Mouse (Mus musculus) heart, postnatal 10 days (tissue): ENCODE measurements around the gene Xlr5a. TPM values are rescaled to one million over a fixed set of nuclear protein-coding genes. Genes with fewer than 3 reads are reported as not detected.
A peak's percentile ranks its signal among the peaks of the same experiment; 100 is the strongest.
"Not testable (repeated sequence)": the region's sequence is repeated elsewhere in the genome, so short reads cannot be mapped to it uniquely, and the experiment has no call there.

Source experiments
- DNase-seq, 2 experiments: peaks; one replicate each; pipeline ENCODE4 v3.0.0; 2021
- intact Hi-C: fragments of 180-260 bp; cut with DNase I; formaldehyde crosslinking; loops from one replicate; pipeline ENCODE4 v1.15.1; 2025
- total RNA-seq, 2 experiments: library from RNA; stranded (reverse); gene quantifications; 2 replicates each; pipeline ENCODE4 v1.2.3; 2021

Xlr5a gene
- not detected for total RNA-seq

DNA sequence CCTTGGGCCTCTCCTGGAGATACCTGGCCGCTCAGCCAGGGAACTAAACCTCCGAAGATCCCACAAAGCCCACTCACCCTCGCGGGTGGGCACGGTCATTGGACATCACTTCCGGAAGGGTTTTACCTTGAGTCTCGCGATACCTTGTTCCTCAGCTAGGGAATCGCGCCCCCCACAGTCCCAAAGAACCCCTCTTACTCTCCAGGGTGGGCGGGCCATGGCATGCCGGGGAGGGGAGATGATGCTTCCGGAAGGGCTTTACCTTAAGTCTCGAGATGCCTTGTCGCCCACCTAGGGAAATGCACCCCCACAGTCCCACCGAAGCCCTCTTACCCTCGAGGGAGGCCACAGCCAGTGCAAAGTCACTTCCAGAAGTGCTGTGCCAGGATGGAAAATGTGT lies at the start of gene Xlr5a, which contains the start of gene Xlr5c:
Xlr5a (minus strand) TSS at position 101 of the 400 bp plus-strand sequence.
Xlr5c (minus strand) TSS at position 101 of the 400 bp plus-strand sequence.
- DNase-seq, intact Hi-C loops: not testable (repeated sequence)

DNA sequence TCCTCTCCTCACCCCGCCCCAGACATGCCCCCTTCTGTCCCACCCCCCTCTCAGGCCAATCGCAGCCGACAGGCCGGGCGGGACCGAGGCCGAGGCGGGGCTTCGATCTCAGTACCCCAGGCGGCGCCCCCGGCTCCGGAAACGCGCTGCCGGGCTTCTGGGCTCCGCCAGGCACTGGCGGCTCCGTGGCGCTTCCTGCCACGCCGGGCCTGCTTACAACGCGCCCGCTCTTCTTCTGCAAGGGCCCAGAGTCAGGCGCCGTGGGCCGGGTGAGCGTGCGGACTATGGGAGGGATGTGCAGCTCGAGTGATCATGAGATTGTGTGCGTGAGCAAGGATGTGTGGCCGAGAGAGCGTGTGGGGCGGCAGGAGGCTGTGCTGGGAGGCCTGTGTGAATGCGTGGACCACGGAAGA lies 49.7 kb upstream of the Xlr5a start, which contains the start of gene Zfp275:
Zfp275 (plus strand) TSS at position 139 of the 413 bp plus-strand sequence.
- intact Hi-C loops, result no loop called here

DNA sequence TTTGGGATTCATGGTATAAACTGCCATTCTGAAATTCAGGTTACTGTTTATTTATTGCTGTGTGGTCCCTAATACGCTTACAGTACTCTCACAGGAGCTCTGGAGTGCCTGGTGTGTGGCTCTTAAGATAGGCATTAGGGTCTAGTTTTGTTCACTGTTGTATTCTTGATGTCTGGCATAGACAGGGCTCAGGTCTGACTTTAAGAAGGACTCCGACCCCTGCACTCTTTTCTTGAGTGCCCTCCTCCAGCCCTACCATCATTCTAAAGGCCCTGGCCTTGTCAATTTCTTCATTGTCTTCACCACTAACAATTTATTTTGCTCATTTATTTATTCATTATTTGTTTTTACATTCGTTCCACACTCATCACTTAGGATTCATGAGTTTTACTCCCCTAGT lies 49.3 kb upstream of the Xlr5a start:
- intact Hi-C loops, result no loop called here
- DNase-seq, result no peak

More for the DNA sequence above, 49.7 kb upstream of the Xlr5a start, which contains the start of gene Zfp275:
- peak; percentile 73 to 78 for DNase-seq

DNA sequence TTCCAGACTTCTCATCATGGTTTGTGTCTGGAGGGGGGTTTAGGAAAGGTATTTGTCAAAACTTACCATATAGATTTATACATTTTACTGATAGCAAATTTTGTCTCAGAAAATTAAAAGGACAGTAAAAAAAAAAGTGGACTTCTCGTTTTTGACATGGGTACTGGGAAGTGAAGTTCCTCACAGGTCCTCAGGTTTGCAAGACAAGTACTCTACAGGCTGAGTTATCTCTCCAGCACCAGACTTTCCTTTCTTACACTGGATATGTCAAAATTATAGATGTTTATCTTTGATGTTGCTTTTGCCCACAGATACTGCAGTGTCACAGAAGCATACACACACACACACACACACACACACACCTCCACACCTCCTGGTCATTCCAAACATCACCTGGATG lies 48.7 kb upstream of the Xlr5a start:
- no peak for DNase-seq
- intact Hi-C loops, result no loop called here

DNA sequence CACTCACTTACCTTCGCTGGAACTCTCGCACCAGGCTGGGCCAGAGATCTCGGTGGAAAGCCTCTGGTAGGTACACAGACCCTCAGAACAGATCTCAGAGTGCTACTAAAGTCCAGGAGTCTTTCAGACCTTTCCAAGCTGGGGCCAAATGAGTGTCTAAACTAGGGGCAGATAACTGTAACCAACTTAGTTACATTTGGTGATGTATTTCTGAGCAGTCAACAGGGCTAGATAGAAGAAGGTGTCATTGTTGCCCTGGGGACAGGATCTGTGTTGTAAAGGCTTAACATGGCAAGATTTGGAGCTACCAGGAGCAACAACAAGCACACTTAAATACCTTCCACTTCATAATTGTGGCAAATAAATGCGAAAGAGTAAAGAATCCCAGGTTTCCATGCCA lies 44.0 kb upstream of the Xlr5a start, which contains the start of gene Gm45015:
Gm45015 (minus strand) TSS at position 101 of the 400 bp plus-strand sequence.
- intact Hi-C loops, result no loop called here
- DNase-seq, result no peak

DNA sequence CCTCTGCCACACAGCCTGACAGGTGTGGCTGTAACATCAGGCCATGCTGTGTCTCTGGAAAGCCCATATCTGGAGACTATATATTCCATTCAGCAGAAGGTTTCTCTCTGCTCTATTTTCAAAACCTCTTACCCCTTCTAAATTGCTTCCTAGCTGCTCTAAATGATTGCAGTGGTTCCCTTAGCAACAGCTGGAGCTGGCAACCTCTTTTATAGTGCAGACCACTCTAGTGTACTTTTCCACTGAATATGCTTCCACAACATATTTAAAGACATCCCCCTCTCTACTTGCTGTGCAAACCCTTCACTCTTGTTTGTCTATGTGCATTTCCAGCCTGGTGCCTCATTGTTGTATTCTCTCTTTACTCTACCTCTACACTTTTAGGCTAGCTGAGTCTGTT lies 40.8 kb upstream of the Xlr5a start:
- intact Hi-C loops, result no loop called here
- no peak for DNase-seq

DNA sequence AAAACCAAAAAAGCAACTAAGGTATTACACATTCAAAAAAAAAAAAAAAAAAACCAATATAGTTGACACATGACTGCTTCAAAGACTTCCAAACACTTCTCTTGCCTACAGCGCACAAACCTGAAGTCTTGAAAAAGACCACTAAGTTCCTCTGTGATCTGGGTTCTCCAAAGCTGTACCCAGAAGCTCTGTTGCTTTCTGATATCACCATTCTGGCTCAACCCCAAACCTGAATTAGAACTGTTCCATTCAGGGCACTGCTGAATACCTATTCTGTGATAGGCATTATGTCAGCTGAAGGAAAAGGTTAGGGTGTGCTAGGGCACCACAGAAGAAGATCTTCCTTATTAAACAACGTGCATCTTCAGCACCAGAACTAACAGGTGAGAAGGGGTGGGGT lies 34.4 kb upstream of the Xlr5a start:
- intact Hi-C loops, result no loop called here
- no peak for DNase-seq

DNA sequence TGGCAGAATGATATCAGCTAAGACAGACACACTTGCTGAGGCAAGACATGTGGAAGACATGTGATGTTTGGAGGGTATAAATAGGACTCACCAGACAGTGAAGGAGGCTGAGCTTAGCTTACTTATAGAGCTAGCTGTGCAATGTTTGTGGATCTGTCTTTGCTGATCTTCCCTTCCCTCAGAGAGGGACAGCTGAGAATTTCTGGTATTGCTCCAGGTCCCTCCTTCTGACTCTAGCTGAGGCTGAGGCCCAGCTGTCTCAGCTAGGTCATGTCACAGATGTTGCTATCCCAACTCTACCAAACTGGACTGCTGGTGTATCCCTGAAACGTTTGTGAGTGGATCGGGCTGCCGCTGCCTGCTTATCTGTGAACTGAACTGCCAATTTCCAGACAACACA lies 28.3 kb upstream of the Xlr5a start:
- DNase-seq, result no peak
- intact Hi-C loops, result no loop called here

DNA sequence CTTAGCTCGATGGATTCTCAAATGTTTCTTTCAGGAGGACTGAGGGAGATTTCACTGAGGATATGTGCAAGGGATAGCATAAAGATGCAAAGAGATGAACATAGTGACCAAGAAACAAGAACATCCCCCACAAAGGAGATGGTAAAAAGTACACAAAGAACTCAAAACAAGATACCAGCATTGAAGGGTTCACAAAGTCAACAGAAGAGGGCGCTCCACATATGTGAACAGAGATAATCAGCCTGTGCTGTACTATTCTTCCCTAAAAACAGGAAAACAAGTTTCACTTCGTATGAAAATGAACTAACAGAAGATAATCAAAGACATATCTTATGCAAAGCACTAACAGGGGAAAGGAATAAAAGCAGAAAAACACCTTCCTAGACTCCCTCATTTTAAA lies 19.7 kb upstream of the Xlr5a start:
- intact Hi-C loops, result loop anchor here (5.0 kb wide), 2 partner anchors 120 to 185 kb away; no protein-coding TSS in a partner anchor
- peak; percentile 23 to 47 for DNase-seq

DNA sequence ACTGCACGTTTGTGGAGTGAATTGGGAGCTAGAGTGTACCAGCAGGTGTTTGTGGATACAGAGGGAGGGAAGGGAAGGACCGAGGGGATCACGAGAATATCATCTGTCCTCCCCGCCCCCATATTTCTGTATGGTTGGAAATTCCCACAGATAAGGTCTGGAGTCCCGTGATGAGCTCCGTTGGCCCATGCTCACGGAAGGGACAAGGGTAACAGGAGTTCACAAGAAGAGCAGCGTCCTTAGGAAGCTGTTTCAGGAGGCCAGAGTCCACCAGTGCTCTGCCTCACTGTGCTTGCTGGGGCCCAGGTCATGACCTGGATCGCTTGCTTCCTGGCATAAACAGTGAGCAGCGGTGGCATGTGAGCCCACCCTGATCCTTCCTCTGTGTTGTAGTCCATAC lies 3.0 kb upstream of the Xlr5a start:
- DNase-seq, result not testable (repeated sequence)

DNA sequence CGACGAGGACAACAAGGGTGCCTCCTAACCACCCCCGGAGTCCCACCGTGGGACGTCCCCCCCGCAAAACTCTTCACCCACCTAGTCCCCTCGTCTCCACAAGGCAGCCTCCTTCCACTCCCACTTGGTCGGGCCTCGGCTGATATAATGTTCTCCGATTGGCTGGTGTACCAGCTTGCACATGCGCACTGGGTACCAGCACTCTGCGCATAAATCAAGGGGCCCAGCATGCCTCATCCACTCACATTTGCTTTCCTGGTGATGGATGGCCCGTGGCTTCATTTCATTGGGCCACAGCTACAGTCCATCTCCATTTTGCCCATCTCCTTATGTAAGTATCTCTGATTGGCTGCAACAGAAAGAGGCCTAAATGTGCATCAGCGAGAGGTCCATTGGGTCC lies 27.5 kb downstream of the Xlr5a start, which contains the start of gene Xlr3c:
Xlr3c (minus strand) TSS at position 121 of the 400 bp plus-strand sequence.
- DNase-seq, intact Hi-C loops: not testable (repeated sequence)

More for the DNA sequence above, 3.0 kb upstream of the Xlr5a start:
- intact Hi-C loops, result not testable (repeated sequence)

DNA sequence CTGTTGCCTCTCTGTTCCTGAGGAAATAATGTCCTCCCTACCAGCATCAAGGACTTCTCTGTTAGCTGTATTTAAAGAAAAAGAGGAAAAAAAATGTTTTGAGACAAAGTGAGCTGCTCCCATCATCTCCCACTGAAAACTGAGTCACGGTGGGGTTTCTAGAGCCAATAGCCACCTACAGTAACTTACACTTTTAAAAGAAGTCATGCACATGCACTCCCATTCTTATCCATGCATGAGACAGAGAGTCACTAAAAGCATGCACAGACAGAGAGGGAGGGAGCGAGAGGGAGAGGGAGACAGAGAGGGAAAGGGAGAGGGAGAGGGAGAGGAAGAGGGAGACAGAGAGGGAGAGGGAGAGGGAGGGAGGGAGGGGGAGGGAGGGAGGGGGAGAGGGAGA lies 30.3 kb downstream of the Xlr5a start:
- intact Hi-C loops, DNase-seq: not testable (repeated sequence)

DNA sequence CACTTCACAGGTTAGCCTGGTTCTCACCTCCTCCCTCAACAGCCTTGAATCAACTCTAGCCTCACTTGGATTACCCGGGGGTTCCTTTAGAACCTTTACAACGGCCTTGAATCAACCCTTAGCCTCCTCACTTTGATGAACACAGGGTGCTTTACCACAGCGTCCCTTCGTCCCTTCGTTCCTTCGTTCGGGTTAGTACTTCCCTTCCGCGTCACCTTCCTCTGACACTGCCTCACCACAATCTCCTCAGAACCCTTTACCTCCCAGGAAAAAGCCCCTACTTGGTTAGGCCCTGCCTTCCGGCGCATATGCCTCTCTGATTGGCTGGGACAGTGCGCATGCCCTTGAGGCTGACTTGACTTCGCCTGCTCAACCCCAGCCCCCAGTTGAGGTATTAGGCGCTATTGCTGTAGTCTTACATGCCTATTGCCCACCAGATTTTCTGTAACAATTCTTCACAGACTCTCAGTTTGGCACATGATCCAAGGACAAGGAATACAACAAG lies 49.9 kb downstream of the Xlr5a start, which contains the start of gene Xlr4c:
Xlr4c (minus strand) TSS at position 310 of the 505 bp plus-strand sequence.
- intact Hi-C loops, result not testable (repeated sequence)

DNA sequence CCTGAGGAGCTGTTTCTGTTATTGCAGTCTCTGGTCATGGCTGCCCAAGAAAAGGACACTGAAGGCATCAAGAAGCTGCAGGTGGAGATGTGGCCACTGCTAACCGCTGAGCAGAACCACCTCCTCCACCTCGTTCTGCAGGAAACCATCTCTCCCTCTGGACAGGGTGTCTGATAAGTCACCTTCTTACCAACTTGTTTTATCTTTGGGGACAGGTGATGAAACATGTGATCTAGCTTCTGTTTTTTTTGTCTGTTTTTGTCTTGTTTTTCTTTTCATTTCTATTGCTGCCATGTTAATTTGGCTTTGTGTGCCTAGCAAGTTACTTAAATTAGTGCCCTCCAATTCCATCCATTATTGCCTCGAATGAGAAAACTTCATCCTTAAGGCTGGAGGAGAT lies 63.5 kb downstream of the Xlr5a start:
- DNase-seq, result no peak
- intact Hi-C loops, result no loop called here

More for the DNA sequence above, 49.9 kb downstream of the Xlr5a start, which contains the start of gene Xlr4c:
- not testable (repeated sequence) for DNase-seq

DNA sequence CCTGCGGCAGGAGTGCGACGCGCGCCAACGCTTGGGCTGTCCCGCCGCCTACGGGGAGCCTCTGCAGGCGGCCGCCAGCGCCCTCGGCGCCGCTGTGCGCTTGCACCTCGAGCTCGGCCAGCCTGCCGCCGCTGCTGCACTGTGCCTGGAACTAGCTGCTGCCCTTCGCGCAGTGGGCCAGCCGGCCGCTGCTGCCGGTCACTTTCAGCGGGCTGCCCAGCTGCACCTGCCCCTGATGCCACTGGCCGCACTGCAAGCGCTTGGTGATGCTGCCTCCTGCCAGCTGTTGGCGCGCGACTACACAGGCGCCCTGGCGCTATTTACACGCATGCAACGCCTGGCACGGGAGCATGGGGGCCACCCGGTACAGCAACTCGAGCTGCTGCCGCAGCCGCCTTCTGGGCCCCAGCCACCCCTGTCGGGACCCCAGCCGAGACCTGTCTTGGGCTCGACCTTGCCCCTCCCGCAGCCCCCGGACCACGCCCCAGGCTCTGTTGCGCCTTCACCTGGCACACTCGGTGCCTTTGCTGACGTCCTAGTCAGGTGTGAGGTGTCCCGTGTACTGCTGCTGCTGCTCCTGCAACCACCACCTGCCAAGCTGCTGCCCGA lies 64.1 kb downstream of the Xlr5a start:
- intact Hi-C loops, result no loop called here
- DNase-seq, result peak; percentile 62 to 65

DNA sequence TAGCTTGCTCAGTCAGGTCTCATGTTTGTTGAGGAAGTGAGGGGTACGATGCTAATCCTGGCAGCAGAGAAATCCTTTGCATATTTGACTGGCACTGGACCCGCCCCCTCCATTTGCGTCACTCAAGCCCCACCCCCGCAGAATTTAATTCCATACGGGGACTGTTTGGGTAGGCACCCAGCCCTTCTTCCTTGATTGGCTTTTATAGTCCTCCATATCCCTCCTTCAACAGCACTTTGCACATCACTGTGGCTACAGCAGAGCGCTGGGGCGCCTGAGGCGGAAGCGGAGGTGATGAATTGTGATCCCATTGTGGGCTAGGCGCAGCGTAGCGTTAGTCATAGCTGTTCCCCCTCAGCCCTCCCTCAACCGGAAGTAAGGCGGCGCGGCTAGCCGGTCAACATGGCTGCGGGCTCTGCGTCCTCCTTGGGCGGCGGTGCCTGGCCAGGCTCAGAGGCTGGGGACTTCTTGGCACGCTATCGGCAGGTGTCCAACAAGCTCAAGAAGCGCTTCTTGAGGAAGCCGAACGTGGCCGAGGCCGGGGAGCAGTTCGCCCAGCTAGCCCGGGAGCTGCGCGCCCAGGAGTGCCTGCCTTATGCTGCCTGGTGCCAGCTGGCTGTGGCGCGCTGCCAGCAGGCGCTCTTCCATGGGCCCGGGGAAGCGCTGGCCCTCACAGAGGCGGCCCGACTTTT lies 64.7 kb downstream of the Xlr5a start, which contains the start of gene F8a:
F8a (plus strand) TSS at position 378 of the 692 bp plus-strand sequence.
- intact Hi-C loops, result no loop called here
- peak; percentile 84 to 85 for DNase-seq

DNA sequence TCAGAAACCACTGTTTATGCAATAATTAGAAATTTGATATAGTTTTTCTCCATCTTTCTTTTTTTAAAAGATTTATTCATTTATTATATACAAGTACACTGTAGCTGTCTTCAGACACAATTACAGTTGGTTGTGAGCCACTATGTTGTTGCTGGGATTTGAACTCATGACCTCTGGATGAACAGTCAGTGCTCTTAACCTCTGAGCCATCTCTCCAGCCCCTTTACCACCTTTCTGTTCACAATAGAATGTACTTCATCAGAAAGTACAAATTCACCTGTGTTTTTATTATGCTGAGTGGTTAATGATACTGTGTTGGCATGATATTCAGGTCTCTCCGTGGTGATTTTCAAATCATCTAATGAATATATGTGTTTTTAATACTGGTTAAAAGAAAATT lies 67.4 kb downstream of the Xlr5a start:
- intact Hi-C loops, result no loop called here
- no peak for DNase-seq

DNA sequence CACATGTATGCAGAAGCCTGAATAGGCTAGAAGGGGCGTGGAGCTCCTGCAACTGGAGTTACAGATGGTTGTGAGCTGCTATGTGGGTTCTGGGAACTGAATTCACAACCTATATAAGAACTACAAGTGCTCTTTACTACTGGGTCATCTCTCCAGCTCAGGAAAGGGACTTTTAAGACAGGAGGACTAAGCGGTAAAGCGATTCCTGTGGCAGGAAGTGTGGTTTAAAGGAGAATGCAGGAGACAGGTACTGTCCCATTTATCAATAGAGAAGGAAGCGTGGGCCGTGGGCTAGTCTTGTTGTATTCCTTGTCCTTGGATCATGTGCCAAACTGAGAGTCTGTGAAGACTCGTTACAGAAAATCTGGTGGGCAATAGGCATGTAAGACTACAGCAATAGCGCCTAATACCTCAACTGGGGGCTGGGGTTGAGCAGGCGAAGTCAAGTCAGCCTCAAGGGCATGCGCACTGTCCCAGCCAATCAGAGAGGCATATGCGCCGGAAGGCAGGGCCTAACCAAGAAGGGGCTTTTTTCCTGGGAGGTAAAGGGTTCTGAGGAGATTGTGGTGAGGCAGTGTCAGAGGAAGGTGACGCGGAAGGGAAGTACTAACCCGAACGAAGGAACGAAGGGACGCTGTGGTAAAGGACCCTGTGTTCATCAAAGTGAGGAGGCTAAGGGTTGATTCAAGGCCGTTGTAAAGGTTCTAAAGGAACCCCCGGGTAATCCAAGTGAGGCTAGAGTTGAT lies 78.8 kb downstream of the Xlr5a start, which contains the start of gene Xlr4b:
Xlr4b (plus strand) TSS at position 515 of the 746 bp plus-strand sequence.
- intact Hi-C loops, DNase-seq: not testable (repeated sequence)

DNA sequence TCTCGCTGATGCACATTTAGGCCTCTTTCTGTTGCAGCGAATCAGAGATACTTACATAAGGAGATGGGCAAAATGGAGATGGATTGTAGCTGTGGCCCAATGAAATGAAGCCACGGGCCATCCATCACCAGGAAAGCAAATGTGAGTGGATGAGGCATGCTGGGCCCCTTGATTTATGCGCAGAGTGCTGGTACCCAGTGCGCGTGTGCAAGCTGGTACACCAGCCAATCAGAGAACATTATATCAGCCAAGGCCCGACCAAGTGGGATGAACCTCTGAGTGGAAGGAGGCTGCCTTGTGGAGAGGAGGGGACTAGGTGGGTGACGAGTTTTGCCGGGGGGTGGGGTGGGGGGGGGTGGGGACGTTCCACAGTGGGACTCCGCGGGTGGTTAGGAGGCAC lies 100.8 kb downstream of the Xlr5a start, which contains the start of gene Xlr3b:
Xlr3b (plus strand) TSS at position 274 of the 400 bp plus-strand sequence.
- intact Hi-C loops, result not testable (repeated sequence)
- peak; percentile 2 to 12 for DNase-seq

DNA sequence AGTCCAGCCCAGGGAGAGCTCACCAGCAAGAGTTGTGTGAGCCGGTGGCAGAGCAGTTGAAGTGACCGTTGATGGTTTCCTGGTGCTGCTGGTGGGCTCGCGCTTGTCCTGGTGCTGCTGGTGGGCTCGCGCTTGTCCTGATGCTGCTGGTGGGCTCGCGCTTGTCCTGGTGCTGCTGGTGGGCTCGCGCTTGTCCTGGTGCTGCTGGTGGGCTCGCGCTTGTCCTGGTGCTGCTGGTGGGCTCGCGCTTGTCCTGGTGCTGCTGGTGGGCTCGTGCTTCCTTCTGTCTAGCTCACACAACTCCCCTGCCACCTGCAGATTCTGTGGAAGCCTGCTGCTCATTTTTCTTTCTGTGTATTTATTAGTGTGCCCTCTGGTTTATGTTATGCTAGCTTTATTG lies 115.9 kb downstream of the Xlr5a start, which contains the start of gene Spin2d:
Spin2d (minus strand) TSS at position 101 of the 400 bp plus-strand sequence.
- intact Hi-C loops, DNase-seq: not testable (repeated sequence)
